Mouse (Mus musculus) heart, postnatal 36 days (tissue): ENCODE measurements around the gene Mprip. TPM values are rescaled to one million over a fixed set of nuclear protein-coding genes. Genes with fewer than 3 reads are reported as not detected.
"Not testable (repeated sequence)": the region's sequence is repeated elsewhere in the genome, so short reads cannot be mapped to it uniquely, and the experiment has no call there.

Experiments used
- DNase-seq, 2 experiments: peaks; one replicate each; pipeline ENCODE4 v3.0.0; 2021 to 2022
- intact Hi-C: fragments of 180-260 bp; cut with DNase I; formaldehyde crosslinking; loops from one replicate; pipeline ENCODE4 v1.15.1; 2025
- total RNA-seq, 2 experiments: library from RNA; stranded (reverse); gene quantifications; 2 replicates each; pipeline ENCODE4 v1.2.3; 2021

Mprip gene
- total RNA-seq, result 100 to 1,000 TPM; 137 to 147 TPM

GRCm38 (mm10) chr11:59661005-59661404, at the start of gene Mprip:
TSS of gene Mprip (plus strand) at chr11:59661305.
- DNase-seq, result no peak
- intact Hi-C loops, result loop anchor here (5.0 kb wide), 1 partner anchor 46 kb away; no protein-coding TSS in a partner anchor

- no peak for DNase-seq
- intact Hi-C loops, result no loop called here
Measured at GRCm38 (mm10) chr11:59611646-59612045, 49.5 kb upstream of the Mprip start.

DNA sequence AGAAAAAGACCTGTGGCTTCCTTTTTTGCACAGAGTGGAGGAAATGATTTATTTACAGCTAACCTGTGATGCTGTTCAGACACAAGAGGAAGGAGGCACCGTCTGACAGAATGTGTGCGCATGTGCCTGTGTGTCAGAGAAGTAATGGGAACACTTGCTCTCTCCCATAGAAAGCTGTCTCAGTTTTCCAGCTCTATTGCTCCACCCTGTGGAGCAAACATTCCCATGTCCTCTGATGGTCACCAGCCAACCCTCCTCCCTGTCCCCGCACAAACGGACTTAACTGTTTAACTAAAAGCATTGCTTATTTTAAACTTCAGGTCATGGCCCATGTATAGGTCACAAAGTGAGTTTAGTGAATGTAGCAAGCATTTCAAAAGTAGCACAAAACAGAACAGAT, 47.0 kb upstream of the Mprip start:
- intact Hi-C loops, result loop anchor here (1.0 kb wide), 1 partner anchor 90 kb away; no protein-coding TSS in a partner anchor

DNA sequence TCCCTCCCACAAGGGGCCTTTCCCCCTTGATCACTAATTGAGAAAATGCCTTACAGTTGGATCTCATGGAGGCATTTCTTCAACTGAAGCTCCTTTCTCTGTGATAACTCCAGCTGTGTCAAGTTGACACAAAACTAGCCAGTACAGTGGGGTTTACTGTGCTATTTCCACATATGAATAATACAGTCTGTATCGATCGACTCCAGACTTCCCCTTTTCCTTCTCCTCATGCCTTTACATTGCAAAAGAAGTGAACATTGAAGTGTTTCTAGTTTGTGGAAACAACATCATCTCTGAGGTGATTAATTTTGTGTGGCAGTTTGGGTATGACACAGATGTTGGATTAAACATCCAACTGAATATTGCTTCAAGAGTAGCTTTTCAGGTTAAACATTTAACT, 44.1 kb upstream of the Mprip start:
- intact Hi-C loops, DNase-seq: not testable (repeated sequence)

More for the DNA sequence above, 47.0 kb upstream of the Mprip start:
- peak; percentile 15 to 19 for DNase-seq

DNA sequence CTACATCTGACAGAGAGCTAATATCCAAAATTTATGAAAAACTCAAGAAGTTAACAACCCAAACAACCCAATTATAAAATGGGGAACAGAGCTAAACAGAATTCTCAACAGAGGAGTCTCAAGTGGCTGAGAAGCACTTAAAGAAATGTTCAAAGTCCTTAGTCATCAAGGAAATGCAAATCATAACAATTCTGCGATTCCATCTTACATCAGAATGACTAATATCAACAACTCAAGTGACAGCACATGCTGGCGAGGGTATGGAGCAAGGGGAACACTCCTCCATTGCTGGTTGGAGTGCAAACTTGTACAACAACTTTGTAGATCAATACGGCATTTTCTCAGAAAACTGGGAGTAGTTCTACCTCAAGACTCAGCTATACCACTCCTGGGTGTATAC, 38.9 kb upstream of the Mprip start:
- intact Hi-C loops, result no loop called here
- DNase-seq, result no peak

DNA sequence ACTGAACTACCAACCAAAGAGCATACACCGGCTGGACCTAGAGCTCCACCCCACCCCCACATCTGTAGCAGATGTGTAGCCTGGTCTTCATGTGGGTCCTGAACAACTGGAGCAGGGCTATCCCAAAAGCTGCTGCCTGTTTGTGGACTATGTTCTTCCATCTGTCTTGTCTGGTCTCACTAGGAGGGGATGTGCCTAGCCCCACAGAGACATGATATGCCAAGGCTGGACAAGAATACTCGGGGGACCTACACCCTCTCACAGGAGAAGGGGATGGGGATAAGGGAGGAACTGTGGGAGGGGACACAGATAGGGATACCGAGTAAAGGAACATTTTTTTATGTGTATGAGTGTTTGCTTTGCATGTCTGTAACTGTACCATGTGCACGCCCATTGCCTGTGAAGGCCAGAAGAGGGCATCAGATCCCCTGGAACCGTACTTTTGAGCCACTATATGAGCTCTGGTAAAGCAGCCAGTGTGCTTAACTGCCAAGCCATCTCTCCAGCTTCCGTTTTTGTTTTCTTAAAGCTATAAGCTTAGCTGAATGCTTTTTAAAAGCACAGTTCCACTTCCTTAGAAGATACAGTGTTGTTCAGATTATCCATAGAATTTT, 37.0 kb upstream of the Mprip start:
- intact Hi-C loops, result loop anchor here (2.0 kb wide), 1 partner anchor 151 kb away; no protein-coding TSS in a partner anchor
- peak; percentile 49 to 54 for DNase-seq

- intact Hi-C loops, result no loop called here
- no peak for DNase-seq
Measured at GRCm38 (mm10) chr11:59626192-59626591, 34.9 kb upstream of the Mprip start.

- no peak for DNase-seq
Measured at GRCm38 (mm10) chr11:59628177-59628576, 32.9 kb upstream of the Mprip start.

GRCm38 (mm10) chr11:59629871-59630270, 31.2 kb upstream of the Mprip start:
- DNase-seq, result no peak
- intact Hi-C loops, result no loop called here

More at GRCm38 (mm10) chr11:59628177-59628576, 32.9 kb upstream of the Mprip start:
- intact Hi-C loops, result no loop called here

DNA sequence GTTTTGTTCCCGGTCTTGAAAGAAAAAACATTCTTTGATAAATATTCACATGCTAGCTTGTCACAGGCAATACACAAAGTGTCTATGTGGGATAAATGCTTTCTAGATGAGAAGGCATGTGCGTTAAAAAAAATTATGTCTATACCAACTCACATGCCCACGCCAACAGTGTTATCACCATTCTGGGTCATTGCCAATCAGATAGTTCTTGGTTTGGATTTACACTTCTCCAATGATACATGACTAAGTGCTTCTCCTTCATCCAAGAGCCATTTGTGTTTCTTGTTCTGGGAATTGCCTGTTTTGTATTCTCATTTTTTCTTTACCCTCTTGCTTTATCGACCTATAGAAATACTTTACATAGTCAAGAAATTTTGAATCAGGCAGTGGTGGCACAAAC, 29.1 kb upstream of the Mprip start:
- intact Hi-C loops, result no loop called here
- DNase-seq, result no peak

DNA sequence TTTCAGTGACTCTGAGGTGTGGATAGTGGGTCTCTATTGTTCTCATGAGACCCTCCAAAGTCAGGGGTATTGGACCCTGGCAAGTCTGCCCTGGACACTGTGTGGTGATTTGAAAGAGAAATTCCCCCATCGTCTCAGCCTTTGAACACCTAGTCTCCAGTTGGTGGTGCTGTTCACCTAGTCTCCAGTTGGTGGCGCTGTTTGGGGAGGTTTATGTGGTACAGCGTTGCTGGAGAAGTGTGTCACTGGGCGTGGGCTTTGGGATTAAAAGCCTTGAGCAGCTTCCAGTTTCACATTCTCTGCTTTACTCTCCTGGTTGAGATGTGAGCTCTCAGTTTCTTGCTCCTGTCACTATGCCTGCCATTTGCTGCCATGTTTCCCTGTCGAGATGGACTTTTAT, 28.1 kb upstream of the Mprip start:
- intact Hi-C loops, result no loop called here
- DNase-seq, result peak; percentile 33 to 74

GRCm38 (mm10) chr11:59634001-59634660, 27.0 kb upstream of the Mprip start:
- DNase-seq, result no peak
- intact Hi-C loops, result loop anchor here (2.0 kb wide), 1 partner anchor 105 kb away; no protein-coding TSS in a partner anchor

- intact Hi-C loops, result loop anchor here (2.0 kb wide), 1 partner anchor 103 kb away; no protein-coding TSS in a partner anchor
- DNase-seq, result peak in 1 of 2 experiments; percentile 24
Measured at GRCm38 (mm10) chr11:59635251-59635795, 25.8 kb upstream of the Mprip start.

DNA sequence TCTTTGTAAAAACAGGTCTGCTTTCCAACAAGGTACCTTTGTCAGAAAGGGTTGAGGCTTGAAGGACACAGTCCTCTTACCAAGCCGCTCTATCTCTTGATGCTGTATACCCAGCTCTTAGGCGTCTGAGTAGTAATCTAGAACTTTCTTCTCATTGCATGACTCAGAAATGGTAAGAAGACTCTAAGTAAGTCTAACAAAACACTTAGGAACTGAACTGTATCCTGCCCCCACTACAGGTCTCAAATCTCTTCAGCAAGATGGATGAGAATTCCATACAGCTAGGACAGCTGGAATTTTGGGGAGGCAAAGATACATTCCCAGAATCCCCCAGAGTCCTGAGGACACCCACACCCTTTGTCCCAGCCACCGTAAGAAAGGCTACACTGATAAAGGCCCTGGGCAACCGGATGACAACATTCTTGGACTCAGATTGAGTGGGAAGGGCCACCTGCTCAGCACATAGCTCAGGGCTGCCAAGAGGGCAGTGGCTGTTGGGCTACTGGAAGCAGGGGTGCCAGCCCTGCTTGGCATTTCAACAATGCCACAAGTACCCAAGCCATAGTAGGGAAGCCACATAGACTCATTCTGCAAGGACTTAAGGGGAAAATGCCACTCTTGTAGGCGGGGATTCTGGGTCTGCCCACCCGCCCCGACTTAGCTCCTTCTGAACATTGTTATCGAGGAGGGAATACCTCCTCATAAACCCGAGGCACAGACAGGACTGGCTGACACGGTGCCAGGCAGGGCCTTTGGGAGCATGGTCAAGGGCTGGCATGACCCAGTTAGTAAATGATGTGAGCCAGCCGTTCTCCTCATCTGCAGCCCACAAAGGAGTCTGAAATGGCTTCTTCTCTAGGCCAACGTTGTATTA, 25.0 kb upstream of the Mprip start:
- intact Hi-C loops, result loop anchor here (2.0 kb wide), 1 partner anchor 103 kb away; no protein-coding TSS in a partner anchor
- peak in 1 of 2 experiments; percentile 32 for DNase-seq

DNA sequence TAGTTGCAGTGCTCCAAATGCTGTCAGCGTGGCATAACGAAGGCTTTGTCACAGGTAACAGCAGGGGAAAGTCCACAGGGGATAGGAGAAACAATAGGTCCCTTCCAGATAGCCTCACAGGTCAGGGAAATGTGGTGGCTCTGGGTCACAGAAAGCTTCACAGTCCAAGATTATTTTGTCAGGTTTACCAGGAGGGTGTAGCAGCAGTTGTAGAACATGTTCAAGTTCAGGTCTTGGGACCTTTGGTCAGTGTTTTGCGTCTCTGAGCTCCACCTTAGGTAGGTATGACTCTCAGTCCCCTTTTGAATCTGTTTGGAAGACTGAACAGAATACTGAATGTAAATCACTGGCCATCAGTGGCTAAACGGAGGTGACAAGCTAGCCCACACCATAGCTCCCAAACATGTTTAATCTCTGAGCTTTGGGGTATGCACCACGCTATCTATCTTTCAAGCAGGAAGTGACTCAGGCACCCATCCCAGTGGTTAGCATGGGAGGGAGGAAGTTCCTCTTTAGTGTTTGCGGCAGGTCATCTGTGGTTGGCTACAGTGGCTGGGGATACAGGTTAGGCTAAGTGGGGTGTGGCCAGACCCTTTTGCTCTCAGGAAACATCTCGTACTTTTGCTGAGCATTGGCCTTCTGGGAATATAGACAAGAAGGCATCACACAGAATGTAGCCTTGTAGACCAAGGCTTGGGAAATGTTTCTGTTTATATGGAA, 24.2 kb upstream of the Mprip start:
- intact Hi-C loops, result no loop called here
- peak in 1 of 2 experiments; percentile 12 for DNase-seq

GRCm38 (mm10) chr11:59639957-59640643, 21.0 kb upstream of the Mprip start:
- no peak for DNase-seq
- intact Hi-C loops, result loop anchor here (2.0 kb wide), 1 partner anchor 107 kb away; no protein-coding TSS in a partner anchor

GRCm38 (mm10) chr11:59641227-59641626, 19.9 kb upstream of the Mprip start:
- DNase-seq, result no peak
- intact Hi-C loops, result loop anchor here (2.0 kb wide), 1 partner anchor 106 kb away; no protein-coding TSS in a partner anchor

DNA sequence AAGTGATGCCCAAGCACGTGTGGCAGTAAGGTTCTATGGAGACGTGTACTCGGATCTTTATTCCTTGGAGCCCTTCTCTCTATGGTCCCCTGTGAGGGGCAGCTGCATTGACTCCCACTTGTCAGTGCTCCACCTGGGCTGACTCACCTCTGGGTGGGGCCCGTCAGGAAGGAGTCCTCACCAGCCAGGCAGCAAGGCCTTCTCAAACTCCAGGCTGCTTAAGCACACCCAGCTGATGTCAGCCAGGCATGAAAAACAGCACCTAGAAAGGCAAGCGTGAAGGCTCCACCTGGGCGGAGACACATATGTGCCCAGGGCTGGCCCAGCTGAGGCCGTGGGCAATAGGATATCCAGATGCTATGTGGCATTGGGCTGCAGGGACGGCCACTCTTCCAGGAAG, 18.7 kb upstream of the Mprip start:
- intact Hi-C loops, result no loop called here
- DNase-seq, result no peak

DNA sequence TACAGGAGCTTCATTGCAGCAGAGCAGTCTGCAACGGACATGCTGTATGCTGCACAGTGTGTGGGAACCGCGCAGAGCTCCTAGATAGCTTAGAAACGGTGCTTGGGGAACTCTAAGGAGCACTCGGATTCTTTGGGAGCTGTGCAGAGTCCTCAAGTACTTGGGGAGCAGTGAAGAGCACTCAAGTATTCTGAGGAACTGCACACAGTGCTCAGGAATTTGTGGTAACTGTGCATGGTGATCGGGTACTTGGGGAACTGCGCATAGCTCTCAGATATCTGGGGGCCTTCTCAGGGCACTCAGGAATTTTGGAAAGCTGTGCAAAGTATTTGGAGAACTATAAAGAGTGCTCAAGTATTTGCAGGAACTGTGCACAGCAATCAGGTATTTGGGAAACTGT, 16.1 kb upstream of the Mprip start:
- DNase-seq, result no peak
- intact Hi-C loops, result no loop called here
